Mouse (Mus musculus): Measurements from ENCODE around the gene Plcd3. TPM values are rescaled to one million over a fixed set of nuclear protein-coding genes. Genes with fewer than 3 reads are reported as not detected.

Plcd3 gene
- polyA plus RNA-seq, 1 experiment from 2014 or later = 1.7 TPM

DNA sequence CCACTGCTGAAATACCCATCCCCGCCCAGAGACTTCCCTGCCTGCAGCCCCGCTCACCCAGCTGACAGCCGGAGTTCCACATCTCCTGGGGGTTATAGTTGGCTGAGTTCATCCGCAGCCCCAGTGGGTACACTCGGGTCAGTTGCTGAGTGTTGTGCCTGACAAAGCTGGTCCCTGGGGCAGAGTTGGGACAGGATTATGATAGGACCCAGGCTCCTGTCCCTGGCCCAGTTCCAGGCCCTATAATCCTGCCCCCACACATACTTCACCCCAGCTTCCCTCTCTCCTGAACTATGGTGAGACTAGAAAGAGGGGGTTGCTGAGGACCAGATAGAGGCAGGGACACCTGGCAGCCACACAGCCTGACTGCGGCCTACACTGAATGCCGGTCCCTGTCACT is 27.8 kb downstream of the Plcd3 start:
- 85% methylated on average over 7 of the region's 7 CpGs for WGBS

DNA sequence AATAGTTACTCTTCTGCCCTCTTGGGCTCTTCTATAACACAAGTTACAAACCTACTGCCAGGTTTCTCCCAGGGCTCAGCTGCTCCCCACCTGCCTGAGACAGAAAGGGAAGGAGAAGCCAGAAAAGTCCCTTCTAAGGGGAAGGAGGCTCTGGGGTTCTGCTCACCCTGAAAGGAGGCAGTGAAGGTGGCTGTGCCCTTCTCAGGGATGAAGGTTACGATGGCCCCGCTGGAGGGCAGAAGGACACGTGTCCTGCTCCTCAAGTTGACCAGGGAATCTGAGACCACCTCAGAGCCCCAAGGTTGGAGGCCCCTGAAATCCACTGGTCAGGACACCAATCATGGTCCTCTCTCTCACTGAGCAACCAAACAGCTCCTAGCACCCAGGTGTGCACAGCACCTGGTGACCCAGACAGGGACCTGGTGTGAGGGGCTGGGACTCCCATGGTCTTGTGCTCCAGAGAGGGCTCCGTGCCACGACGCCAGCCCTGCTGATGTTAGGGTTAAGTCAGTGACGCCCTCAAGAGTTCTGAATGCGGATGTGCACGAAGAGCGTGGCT is 31.1 kb downstream of the Plcd3 start:
- Histone ChIP-seq H3K27ac (no peak overlapping the region), H3K27me3 (ENCODE audit: control insufficient read depth, insufficient read depth, low read length) (no peaks in the 10 kb centered on the region), H3K4me1 (replicated peaks; ENCODE audit: control insufficient read depth, insufficient read depth, low read length) (no peaks in the 10 kb centered on the region), H3K9me3 (ENCODE audit: control insufficient read depth, low read length) (no peaks in the 10 kb centered on the region), H3K9ac (no peak overlapping the region), H3K4me3 (replicated peaks; ENCODE audit: low read length) (no peak overlapping the region), H3K36me3 (replicated peaks; ENCODE audit: control insufficient read depth, insufficient read depth) (peaks cover 53% of the 10 kb centered on the region), H3K4me2 (replicated peaks) (no peak overlapping the region)
- no peak for ATAC-seq (ENCODE audit: low FRiP score)
- WGBS = 90% methylated on average over 10 of the region's 10 CpGs
- no peak for DNase-seq (ENCODE audit: low spot score)

More for the DNA sequence above, 27.8 kb downstream of the Plcd3 start:
- Histone ChIP-seq H3K9me3 (ENCODE audit: control insufficient read depth, low read length) (no peaks in the 10 kb centered on the region), H3K9ac (no peak overlapping the region), H3K4me2 (replicated peaks) (no peak overlapping the region), H3K4me3 (replicated peaks; ENCODE audit: low read length) (no peak overlapping the region), H3K27ac (no peak overlapping the region), H3K27me3 (ENCODE audit: control insufficient read depth, insufficient read depth, low read length) (no peaks in the 10 kb centered on the region), H3K4me1 (replicated peaks; ENCODE audit: control insufficient read depth, insufficient read depth, low read length) (no peaks in the 10 kb centered on the region), H3K36me3 (replicated peaks; ENCODE audit: control insufficient read depth, insufficient read depth) (peaks cover 20% of the 10 kb centered on the region)
- ATAC-seq (ENCODE audit: low FRiP score) (no peak), DNase-seq (ENCODE audit: low spot score) (no peak)

DNA sequence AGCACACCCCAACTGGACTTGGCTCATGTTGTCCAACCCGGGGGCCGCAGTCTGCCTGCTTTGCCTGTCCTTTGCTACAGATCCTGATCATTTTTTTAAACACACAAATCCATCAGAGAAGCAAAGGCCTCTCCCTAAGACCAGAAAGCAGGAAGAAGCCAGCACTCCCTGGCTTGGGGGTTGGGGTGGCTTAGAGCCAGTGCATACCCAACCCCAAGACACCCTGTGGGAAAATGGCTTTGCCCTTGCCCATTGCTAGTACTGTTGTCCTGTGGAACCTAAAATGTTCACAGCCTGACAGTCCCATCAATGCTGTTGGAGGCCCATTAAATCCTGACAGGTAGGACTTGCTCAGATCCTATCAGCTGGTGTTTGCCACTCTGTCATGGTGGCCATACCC is 31.7 kb downstream of the Plcd3 start:
- Histone ChIP-seq H3K36me3 (replicated peaks; ENCODE audit: control insufficient read depth, insufficient read depth) (peaks cover 58% of the 10 kb centered on the region), H3K9me3 (ENCODE audit: control insufficient read depth, low read length) (no peaks in the 10 kb centered on the region), H3K27ac (no peak overlapping the region), H3K27me3 (ENCODE audit: control insufficient read depth, insufficient read depth, low read length) (no peaks in the 10 kb centered on the region), H3K4me3 (replicated peaks; ENCODE audit: low read length) (no peak overlapping the region), H3K4me2 (replicated peaks) (no peak overlapping the region), H3K9ac (no peak overlapping the region), H3K4me1 (replicated peaks; ENCODE audit: control insufficient read depth, insufficient read depth, low read length) (no peaks in the 10 kb centered on the region)
- DNase-seq (ENCODE audit: low spot score) (no peak), ATAC-seq (ENCODE audit: low FRiP score) (no peak)
- WGBS = 100% methylated on average over 2 of the region's 2 CpGs

DNA sequence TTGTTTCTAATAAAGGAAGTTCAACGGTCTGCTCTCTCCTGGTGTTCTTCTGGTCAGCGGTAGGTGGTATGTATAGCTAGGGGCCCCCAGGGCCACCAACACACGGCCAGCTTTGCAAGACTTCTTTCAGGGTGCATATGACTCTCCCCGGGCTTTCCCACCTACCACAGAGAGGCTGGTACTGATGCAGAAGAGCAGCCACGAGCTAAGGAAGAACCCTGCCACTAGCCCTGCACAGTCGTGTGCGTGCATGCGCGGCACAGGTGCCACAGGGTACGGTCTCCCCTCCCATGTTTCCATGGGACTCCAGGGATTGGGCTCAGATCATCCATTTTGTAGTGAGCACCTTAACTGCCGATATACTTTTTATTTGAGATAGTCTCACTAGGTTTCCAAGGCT is 32.6 kb downstream of the Plcd3 start:
- WGBS = 92% methylated on average over 11 of the region's 11 CpGs
- Histone ChIP-seq H3K27ac (no peak overlapping the region), H3K36me3 (replicated peaks; ENCODE audit: control insufficient read depth, insufficient read depth) (peaks cover 66% of the 10 kb centered on the region)

DNA sequence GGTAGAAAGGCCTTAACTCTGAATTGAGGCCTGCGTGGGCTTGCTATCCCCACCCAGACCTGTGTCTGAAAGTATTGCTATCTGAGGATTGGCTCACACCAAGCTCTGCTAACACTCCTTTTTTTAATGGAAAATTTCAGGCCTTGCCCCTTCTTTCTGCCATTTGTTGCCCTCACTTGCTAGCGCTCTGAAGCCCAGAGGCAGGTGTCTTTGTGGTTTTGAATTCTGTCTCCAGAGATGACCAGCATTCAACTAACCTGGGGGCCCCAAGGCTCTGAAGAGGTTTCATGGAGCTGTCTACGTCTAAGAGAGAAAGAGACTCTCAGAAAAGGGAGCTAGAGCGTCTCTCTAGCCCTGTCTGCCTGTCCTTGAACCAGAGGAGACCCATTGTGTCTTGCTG is 33.2 kb downstream of the Plcd3 start:
- Histone ChIP-seq H3K4me3 (replicated peaks; ENCODE audit: low read length) (no peak overlapping the region), H3K9me3 (ENCODE audit: control insufficient read depth, low read length) (no peaks in the 10 kb centered on the region), H3K4me1 (replicated peaks; ENCODE audit: control insufficient read depth, insufficient read depth, low read length) (no peaks in the 10 kb centered on the region), H3K36me3 (replicated peaks; ENCODE audit: control insufficient read depth, insufficient read depth) (peaks cover 73% of the 10 kb centered on the region), H3K9ac (no peak overlapping the region), H3K27me3 (ENCODE audit: control insufficient read depth, insufficient read depth, low read length) (no peaks in the 10 kb centered on the region), H3K4me2 (replicated peaks) (no peak overlapping the region), H3K27ac (no peak overlapping the region)
- WGBS = 93% methylated on average over 4 of the region's 4 CpGs
- no peak for ATAC-seq (ENCODE audit: low FRiP score)
- no peak for DNase-seq (ENCODE audit: low spot score)

More for the DNA sequence above, 32.6 kb downstream of the Plcd3 start:
- H3K9me3 ChIP-seq (ENCODE audit: control insufficient read depth, low read length) = no peaks in the 10 kb centered on the region
- H3K4me3 ChIP-seq (replicated peaks; ENCODE audit: low read length) = no peak overlapping the region
- H3K4me2 ChIP-seq (replicated peaks) = no peak overlapping the region
- DNase-seq (ENCODE audit: low spot score) = no peak
- ATAC-seq (ENCODE audit: low FRiP score) = no peak
- H3K27me3 ChIP-seq (ENCODE audit: control insufficient read depth, insufficient read depth, low read length) = no peaks in the 10 kb centered on the region
- H3K9ac ChIP-seq = no peak overlapping the region
- H3K4me1 ChIP-seq (replicated peaks; ENCODE audit: control insufficient read depth, insufficient read depth, low read length) = no peaks in the 10 kb centered on the region

DNA sequence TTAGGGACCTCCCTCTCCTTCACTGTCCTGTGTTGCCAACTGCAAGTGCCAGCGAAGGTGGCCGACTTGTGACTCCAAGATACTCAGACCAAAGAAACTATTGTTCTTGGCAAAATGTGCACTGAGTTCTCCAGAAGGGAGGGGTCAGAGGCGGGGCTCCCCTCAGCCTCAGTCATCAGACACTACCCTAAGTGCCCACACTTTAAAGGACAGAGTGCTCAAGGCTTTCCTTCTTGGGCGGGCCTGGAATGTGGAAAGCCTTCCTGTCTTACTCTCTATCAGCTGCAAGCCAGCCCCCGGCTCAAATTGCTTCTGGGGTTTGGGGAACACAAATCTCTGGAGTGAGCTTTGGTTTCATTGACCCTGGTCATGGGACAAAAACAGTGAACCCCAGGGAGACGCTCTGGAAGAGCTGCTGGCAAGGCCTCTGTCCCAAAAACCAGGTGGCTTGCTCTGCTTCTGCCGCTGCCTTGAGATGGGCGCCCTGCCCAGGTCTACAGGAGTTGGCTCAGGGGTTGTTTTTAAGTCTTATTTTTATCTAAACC is 33.9 kb downstream of the Plcd3 start:
- peaks cover 78% of the 10 kb centered on the region for H3K36me3 ChIP-seq (replicated peaks; ENCODE audit: control insufficient read depth, insufficient read depth)
- WGBS = 88% methylated on average over 8 of the region's 8 CpGs
- no peaks in the 10 kb centered on the region for H3K4me1 ChIP-seq (replicated peaks; ENCODE audit: control insufficient read depth, insufficient read depth, low read length)
- no peak overlapping the region for H3K27ac ChIP-seq
- H3K4me2 ChIP-seq (replicated peaks) = no peak overlapping the region
- ATAC-seq (ENCODE audit: low FRiP score) (no peak), DNase-seq (ENCODE audit: low spot score) (no peak)
- no peak overlapping the region for H3K9ac ChIP-seq
- no peaks in the 10 kb centered on the region for H3K9me3 ChIP-seq (ENCODE audit: control insufficient read depth, low read length)
- no peak overlapping the region for H3K4me3 ChIP-seq (replicated peaks; ENCODE audit: low read length)
- no peaks in the 10 kb centered on the region for H3K27me3 ChIP-seq (ENCODE audit: control insufficient read depth, insufficient read depth, low read length)

DNA sequence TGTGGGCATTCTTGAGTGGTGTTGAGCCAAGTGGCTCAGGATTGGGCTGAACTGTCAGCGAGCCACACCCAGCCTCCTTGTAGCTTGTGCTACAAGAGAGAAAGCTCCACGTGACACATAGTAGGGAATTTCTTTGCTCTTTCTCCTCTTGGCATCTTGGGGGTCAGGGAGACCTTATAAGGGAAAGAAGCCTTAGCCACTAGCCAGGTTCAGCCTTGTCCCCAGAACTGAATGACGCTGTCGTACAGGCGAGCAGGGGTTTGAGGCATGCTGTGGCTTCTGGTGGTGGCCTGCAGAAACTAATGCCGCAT is 34.5 kb downstream of the Plcd3 start:
- Histone ChIP-seq H3K27ac (no peak overlapping the region), H3K9me3 (ENCODE audit: control insufficient read depth, low read length) (no peaks in the 10 kb centered on the region), H3K4me3 (replicated peaks; ENCODE audit: low read length) (no peak overlapping the region), H3K4me1 (replicated peaks; ENCODE audit: control insufficient read depth, insufficient read depth, low read length) (no peaks in the 10 kb centered on the region), H3K4me2 (replicated peaks) (no peak overlapping the region), H3K9ac (no peak overlapping the region), H3K27me3 (ENCODE audit: control insufficient read depth, insufficient read depth, low read length) (no peaks in the 10 kb centered on the region), H3K36me3 (replicated peaks; ENCODE audit: control insufficient read depth, insufficient read depth) (peaks cover 82% of the 10 kb centered on the region)
- 92% methylated on average over 6 of the region's 6 CpGs for WGBS
- no peak for DNase-seq (ENCODE audit: low spot score)
- no peak for ATAC-seq (ENCODE audit: low FRiP score)

DNA sequence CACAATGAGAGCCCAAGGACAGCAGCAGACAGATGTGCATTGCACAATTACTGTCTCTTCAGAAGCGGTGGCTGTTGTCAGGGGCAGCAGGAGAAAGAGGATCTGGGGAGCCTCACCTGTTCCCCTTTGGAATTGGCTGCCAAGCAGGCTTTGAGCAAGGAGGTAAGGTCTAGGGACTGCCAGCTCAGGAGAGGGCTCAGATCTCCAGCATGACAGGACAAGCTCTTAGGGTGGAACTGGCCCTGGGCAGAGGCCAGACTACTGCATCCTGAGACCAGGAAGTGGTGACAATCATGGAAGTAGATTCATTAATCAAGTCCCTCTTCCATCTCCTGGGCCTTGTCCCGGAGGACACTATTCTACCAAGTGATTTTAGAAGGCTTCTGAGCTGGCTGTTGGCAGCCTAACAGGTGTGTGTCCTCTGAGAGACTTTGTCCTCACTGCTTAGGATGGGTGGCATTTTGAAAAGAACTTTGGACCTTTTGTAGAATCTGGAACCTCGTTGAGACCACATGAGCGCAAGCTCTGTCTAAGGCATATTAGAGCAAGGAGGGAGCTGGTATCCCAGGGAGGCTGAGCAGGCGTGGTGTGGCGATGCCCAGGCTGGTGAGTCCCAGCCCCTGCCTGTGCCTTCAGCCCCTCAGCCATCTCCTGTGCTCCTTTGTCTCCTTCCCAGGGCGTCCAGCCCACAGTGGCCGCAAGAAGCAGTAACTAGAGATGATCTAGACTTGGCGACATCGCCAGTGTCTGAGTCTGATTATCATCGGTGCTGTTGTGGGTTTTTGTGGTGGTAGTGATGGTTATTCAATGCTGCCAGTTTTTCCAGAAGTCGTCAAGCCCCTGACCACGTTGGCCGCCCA is 35.0 kb downstream of the Plcd3 start:
- DNase-seq (ENCODE audit: low spot score) = no peak
- no peak for ATAC-seq (ENCODE audit: low FRiP score)
- H3K4me2 ChIP-seq (replicated peaks) = no peak overlapping the region
- H3K4me1 ChIP-seq (replicated peaks; ENCODE audit: control insufficient read depth, insufficient read depth, low read length) = no peaks in the 10 kb centered on the region
- no peak overlapping the region for H3K9ac ChIP-seq
- H3K27me3 ChIP-seq (ENCODE audit: control insufficient read depth, insufficient read depth, low read length) = no peaks in the 10 kb centered on the region
- 94% methylated on average over 14 of the region's 14 CpGs for WGBS
- H3K4me3 ChIP-seq (replicated peaks; ENCODE audit: low read length) = no peak overlapping the region
- no peak overlapping the region for H3K27ac ChIP-seq
- H3K36me3 ChIP-seq (replicated peaks; ENCODE audit: control insufficient read depth, insufficient read depth) = peaks cover 88% of the 10 kb centered on the region
- no peaks in the 10 kb centered on the region for H3K9me3 ChIP-seq (ENCODE audit: control insufficient read depth, low read length)

DNA sequence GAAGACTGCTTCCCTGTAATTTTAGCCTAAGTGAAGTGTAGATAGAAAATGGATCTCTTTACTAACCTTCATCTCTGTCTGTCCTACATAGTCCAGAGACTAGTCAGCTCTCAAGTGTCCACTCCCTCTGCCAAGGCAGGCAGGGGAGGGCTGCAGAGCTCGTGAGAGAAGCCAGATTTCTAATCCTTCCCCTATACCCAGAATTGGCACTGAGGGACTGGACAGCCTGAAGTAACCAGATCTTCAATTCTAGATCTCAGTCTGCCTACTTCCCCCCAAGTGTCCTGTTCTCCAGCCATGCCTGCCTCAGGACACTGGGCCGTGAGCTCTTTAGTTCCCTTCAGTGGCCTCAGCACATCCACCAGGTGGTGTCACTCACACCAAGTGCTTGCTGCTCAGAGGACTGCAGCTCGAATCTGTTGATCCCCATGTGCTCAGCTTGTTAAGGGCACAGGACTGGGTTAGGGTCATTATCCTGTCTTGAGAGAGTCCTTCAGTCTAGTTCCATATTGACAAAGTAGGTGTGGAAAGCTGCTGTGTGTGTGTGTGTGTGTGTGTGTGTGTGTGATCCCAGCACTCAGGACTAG is 42.9 kb downstream of the Plcd3 start:
- H3K27ac ChIP-seq = no peak overlapping the region
- H3K4me1 ChIP-seq (replicated peaks; ENCODE audit: control insufficient read depth, insufficient read depth, low read length) = no peaks in the 10 kb centered on the region
- H3K27me3 ChIP-seq (ENCODE audit: control insufficient read depth, insufficient read depth, low read length) = no peaks in the 10 kb centered on the region
- H3K4me3 ChIP-seq (replicated peaks; ENCODE audit: low read length) = no peak overlapping the region
- no peaks in the 10 kb centered on the region for H3K9me3 ChIP-seq (ENCODE audit: control insufficient read depth, low read length)
- ATAC-seq (ENCODE audit: low FRiP score) (no peak), DNase-seq (ENCODE audit: low spot score) (no peak)
- H3K36me3 ChIP-seq (replicated peaks; ENCODE audit: control insufficient read depth, insufficient read depth) = peaks cover 83% of the 10 kb centered on the region
- H3K4me2 ChIP-seq (replicated peaks) = no peak overlapping the region
- 84% methylated on average over 3 of the region's 3 CpGs for WGBS
- no peak overlapping the region for H3K9ac ChIP-seq

Measured in hindbrain, embryonic 14.5 days (tissue).